Mouse (Mus musculus) myocyte (in vitro differentiated cells): Measurements from ENCODE around the gene Olfr12. TPM values are rescaled to one million over a fixed set of nuclear protein-coding genes. Genes with fewer than 3 reads are reported as not detected.

ENCODE experiments used
- H3K27me3 ChIP-seq: one replicate; pipeline ENCODE4 v1.6.1; 2011; ENCODE audit not compliant: control insufficient read depth, insufficient read depth, insufficient read length
- H3K36me3 ChIP-seq: one replicate; pipeline ENCODE4 v1.6.1; 2011; ENCODE audit not compliant: control insufficient read depth, insufficient read depth
- H3K4me2 ChIP-seq: one replicate; pipeline ENCODE4 v1.6.1; 2011; ENCODE audit warnings: low read depth, control low read depth
- H3K4me3 ChIP-seq: one replicate; pipeline ENCODE4 v1.5.1; 2011; ENCODE audit warnings: mild to moderate bottlenecking, control low read depth, moderate library complexity
- H3K79me2 ChIP-seq: one replicate; pipeline ENCODE4 v1.6.1; 2011; ENCODE audit not compliant: control insufficient read depth, insufficient read depth
- H3ac ChIP-seq: one replicate; pipeline ENCODE4 v1.6.1; 2011; ENCODE audit not compliant: control insufficient read depth, insufficient read length
- CEBPB ChIP-seq: IDR thresholded peaks from 2 replicates; pipeline ENCODE4 v1.6.1; 2011; ENCODE audit warnings: mild to moderate bottlenecking, moderate library complexity; ENCODE audit not compliant: poor library complexity, insufficient read depth, severe bottlenecking
- E2F4 ChIP-seq: IDR thresholded peaks from one replicate; pipeline ENCODE4 v1.6.1; 2011; ENCODE audit warnings: mild to moderate bottlenecking, control low read depth, moderate library complexity; ENCODE audit not compliant: insufficient read depth
- MAX ChIP-seq: IDR thresholded peaks from one replicate; pipeline ENCODE4 v1.6.1; 2011; ENCODE audit warnings: low read depth, mild to moderate bottlenecking, control low read depth
- MYOD1 ChIP-seq, 3 experiments: IDR thresholded peaks; one replicate each; pipeline ENCODE4 v1.6.1; 2011; ENCODE audit warnings: control low read depth in 2 of 3, low read depth in 2 of 3, mild to moderate bottlenecking in 2 of 3, moderate library complexity in 1 of 3; ENCODE audit not compliant: insufficient read length in 2 of 3, control insufficient read depth in 1 of 3
- MYOG ChIP-seq, 3 experiments: IDR thresholded peaks; one replicate each; pipeline ENCODE4 v1.6.1; 2011; ENCODE audit warnings: control low read depth in 2 of 3, low read depth in 2 of 3, mild to moderate bottlenecking in 2 of 3; ENCODE audit not compliant: insufficient read length in 2 of 3, control insufficient read depth in 1 of 3, insufficient read depth in 1 of 3
- POLR2A ChIP-seq: IDR thresholded peaks from one replicate; pipeline ENCODE4 v1.6.1; 2011; ENCODE audit warnings: low read depth, mild to moderate bottlenecking, control low read depth, moderate library complexity; ENCODE audit not compliant: insufficient read length
- POLR2AphosphoS2 ChIP-seq: IDR thresholded peaks from one replicate; pipeline ENCODE4 v1.6.1; 2011; ENCODE audit warnings: low read depth, control low read depth; ENCODE audit not compliant: insufficient read length
- REST ChIP-seq: IDR thresholded peaks from one replicate; pipeline ENCODE4 v1.6.1; 2011; ENCODE audit warnings: mild to moderate bottlenecking, control low read depth, moderate library complexity; ENCODE audit not compliant: insufficient read depth, insufficient read length
- SRF ChIP-seq: IDR thresholded peaks from one replicate; pipeline ENCODE4 v1.6.1; 2011; ENCODE audit warnings: low read depth; ENCODE audit not compliant: control insufficient read depth, insufficient read length
- TCF12 ChIP-seq: IDR thresholded peaks from one replicate; pipeline ENCODE4 v1.6.1; 2011; ENCODE audit warnings: mild to moderate bottlenecking, control low read depth; ENCODE audit not compliant: poor library complexity, insufficient read depth, severe bottlenecking
- TCF3 ChIP-seq: IDR thresholded peaks from one replicate; pipeline ENCODE4 v1.6.1; 2011; ENCODE audit warnings: low read depth, control low read depth; ENCODE audit not compliant: insufficient read length
- USF1 ChIP-seq: IDR thresholded peaks from one replicate; pipeline ENCODE4 v1.6.1; 2011; ENCODE audit warnings: low read depth, mild to moderate bottlenecking, control low read depth, moderate library complexity
- polyA plus RNA-seq: library from polyadenylated mRNA; unstranded; fragments of >200 nt; fragmentation: generic; extraction: Trizol; gene quantifications from one replicate; pipeline ENCODE4 v1.2.1, GENCODE M21; 2012; ENCODE audit warnings: missing spikeins

The Olfr12 gene
- polyA plus RNA-seq, 1 experiment: not detected

- Histone ChIP-seq H3K79me2 (no peaks in the 10 kb centered on the region), H3ac (no peak overlapping the region), H3K4me3 (no peak overlapping the region), H3K36me3 (no peaks in the 10 kb centered on the region), H3K4me2 (no peak overlapping the region), H3K27me3 (no peaks in the 10 kb centered on the region)
- TF ChIP-seq TCF12 (no peak), MYOD1 (IDR thresholded peaks at IDR 0.05; ENCODE audit: control insufficient read depth in 1 of 3, insufficient read length in 2 of 3, low read depth in 2 of 3) (no peak), MAX (no peak), MYOG (IDR thresholded peaks at IDR 0.05; ENCODE audit: control insufficient read depth in 1 of 3, insufficient read depth in 1 of 3, insufficient read length in 2 of 3, low read depth in 2 of 3) (no peak), POLR2AphosphoS2 (no peak), TCF3 (no peak), REST (no peak), E2F4 (no peak), CEBPB (no peak), SRF (no peak)
These were observed 39.6 kb downstream of the Olfr12 start for GRCm38 (mm10) chr1:92657025-92657820.

- Histone ChIP-seq H3K36me3 (no peaks in the 10 kb centered on the region), H3K79me2 (no peaks in the 10 kb centered on the region), H3K4me2 (no peak overlapping the region), H3K27me3 (no peaks in the 10 kb centered on the region), H3K4me3 (no peak overlapping the region), H3ac (no peak overlapping the region)
- TF ChIP-seq POLR2AphosphoS2: no peak
- no peak for TF ChIP-seq POLR2A
- TF ChIP-seq MYOD1 (IDR thresholded peaks at IDR 0.05; ENCODE audit: control insufficient read depth in 1 of 3, insufficient read length in 2 of 3, low read depth in 2 of 3): no peak
- TF ChIP-seq REST: no peak
These were observed 41.8 kb downstream of the Olfr12 start for GRCm38 (mm10) chr1:92659392-92659791.

- H3K27me3 ChIP-seq: no peaks in the 10 kb centered on the region
- H3ac ChIP-seq: no peak overlapping the region
- no peaks in the 10 kb centered on the region for H3K36me3 ChIP-seq
- TF ChIP-seq E2F4 (no peak), REST (no peak), TCF3 (no peak), USF1 (no peak), POLR2AphosphoS2 (no peak)
- H3K79me2 ChIP-seq: no peaks in the 10 kb centered on the region
- no peak overlapping the region for H3K4me3 ChIP-seq
- no peak overlapping the region for H3K4me2 ChIP-seq
These were observed 49.5 kb downstream of the Olfr12 start for GRCm38 (mm10) chr1:92667106-92667505.

- no peak overlapping the region for H3K4me3 ChIP-seq
- H3ac ChIP-seq: no peak overlapping the region
- H3K79me2 ChIP-seq: no peaks in the 10 kb centered on the region
- no peaks in the 10 kb centered on the region for H3K36me3 ChIP-seq
- H3K4me2 ChIP-seq: peak overlapping the region; percentile 57
- H3K27me3 ChIP-seq: no peaks in the 10 kb centered on the region
- no peak for TF ChIP-seq TCF3
- no peak for TF ChIP-seq TCF12
These were observed 51.8 kb downstream of the Olfr12 start for GRCm38 (mm10) chr1:92669430-92669829.

GRCm38 (mm10) chr1:92671326-92671725 lies 53.7 kb downstream of the Olfr12 start:
- TF ChIP-seq MYOG (IDR thresholded peaks at IDR 0.05; ENCODE audit: control insufficient read depth in 1 of 3, insufficient read depth in 1 of 3, insufficient read length in 2 of 3, low read depth in 2 of 3) (no peak), TCF12 (no peak), SRF (no peak), MYOD1 (IDR thresholded peaks at IDR 0.05; ENCODE audit: control insufficient read depth in 1 of 3, insufficient read length in 2 of 3, low read depth in 2 of 3) (no peak), TCF3 (no peak), REST (no peak)
- Histone ChIP-seq H3K27me3 (no peaks in the 10 kb centered on the region), H3K36me3 (no peaks in the 10 kb centered on the region), H3K4me2 (no peak overlapping the region), H3K4me3 (no peak overlapping the region), H3ac (no peak overlapping the region), H3K79me2 (no peaks in the 10 kb centered on the region)

Other genes starting within 250 kb of the Olfr12 start
- gene Ndufa10, start 143.9 kb upstream of the Olfr12 start, polyA plus RNA-seq: 162 TPM
- not detected for gene Olfr1416, start 132.7 kb upstream of the Olfr12 start, polyA plus RNA-seq
- not detected for gene Olfr1415, start 121.7 kb upstream of the Olfr12 start, polyA plus RNA-seq
- not detected for gene Olfr1414, start 99.1 kb upstream of the Olfr12 start, polyA plus RNA-seq
- not detected for gene Olfr1413, start 46.5 kb upstream of the Olfr12 start, polyA plus RNA-seq
- gene Olfr1412, start 32.0 kb upstream of the Olfr12 start, polyA plus RNA-seq: not detected
- gene Olfr1411, start 23.4 kb upstream of the Olfr12 start, polyA plus RNA-seq: not detected
- gene Olfr1410, start 12.0 kb upstream of the Olfr12 start, polyA plus RNA-seq: not detected
- gene Cops9, start 24.2 kb downstream of the Olfr12 start, polyA plus RNA-seq: 507 TPM
- 1.2 TPM for gene Otos, start 31.1 kb downstream of the Olfr12 start, polyA plus RNA-seq
- gene Gpc1, start 213.9 kb downstream of the Olfr12 start, polyA plus RNA-seq: 930 TPM